Mouse (Mus musculus) thymus, adult 2 months (tissue): ENCODE measurements at regions not wholly inside any gene's neighbourhood (a gene's known extent, or its start where the extent isn't known, plus 50 kb on each side); places are given as distances from the start of the nearest gene placed in this dataset.

ENCODE experiments used
- CTCF ChIP-seq: fragments of 200-500 bp; IDR thresholded peaks from 2 replicates; pipeline ENCODE4 v1.5.1; 2012; ENCODE audit warnings: mild to moderate bottlenecking, control low read depth, low read length, moderate library complexity, borderline replicate concordance; ENCODE audit not compliant: control insufficient read depth, poor library complexity, insufficient read depth; ENCODE audit errors: extremely low read depth
- POLR2A ChIP-seq: fragments of 200-500 bp; IDR thresholded peaks from 2 replicates; pipeline ENCODE4 v1.6.1; 2012; ENCODE audit warnings: mild to moderate bottlenecking, low read length, control low read depth, moderate library complexity; ENCODE audit not compliant: control insufficient read depth, poor library complexity, insufficient read depth; ENCODE audit errors: extremely low read depth

DNA sequence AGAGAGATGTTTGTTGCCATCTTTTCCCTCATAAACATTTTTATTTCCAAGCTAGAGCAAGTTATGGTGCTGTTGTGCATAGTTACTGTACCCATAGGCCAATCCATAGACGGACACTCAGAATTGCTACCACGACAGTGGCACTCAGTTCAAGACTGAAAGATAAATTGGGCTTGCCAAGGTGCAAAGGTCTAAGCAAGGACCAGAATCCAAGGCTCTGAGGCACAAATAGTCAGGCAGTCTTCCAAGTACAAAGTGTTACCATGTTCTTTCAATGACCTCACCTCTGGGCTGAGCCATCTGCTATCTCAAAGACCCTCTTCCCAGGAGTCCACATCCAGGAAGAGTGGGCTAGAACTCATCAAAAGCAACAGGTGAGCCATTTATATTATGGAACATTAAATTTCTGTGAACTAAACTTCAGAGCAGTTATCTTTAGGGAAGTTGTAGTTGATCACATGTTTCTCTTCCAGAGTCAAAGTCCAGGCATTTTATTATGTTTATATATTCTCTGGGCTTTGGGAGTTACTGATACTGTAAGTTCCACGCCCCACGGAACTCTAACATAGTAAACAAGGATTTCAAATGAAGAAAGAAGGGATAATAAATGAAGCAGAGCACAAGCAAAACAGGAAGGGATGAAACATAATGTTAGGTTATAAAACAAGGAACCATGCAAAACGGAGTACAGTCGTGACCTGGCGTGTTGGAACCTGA, 136.1 kb downstream of the Pcsk1 start:
- no peak for TF ChIP-seq CTCF
- no peak for TF ChIP-seq POLR2A
